Mouse (Mus musculus): Measurements from ENCODE around the gene Glrx3. TPM values are rescaled to one million over a fixed set of nuclear protein-coding genes. Genes with fewer than 3 reads are reported as not detected.

Glrx3 gene
- polyA plus RNA-seq, 1 experiment from 2014 or later: 201 TPM

- H3K9ac ChIP-seq (ENCODE audit: low read length): no peak overlapping the region
- no peaks in the 10 kb centered on the region for H3K27me3 ChIP-seq (ENCODE audit: control insufficient read depth, insufficient read depth, low read depth, low read length)
- ATAC-seq (ENCODE audit: low read depth): no peak
- H3K9me3 ChIP-seq (ENCODE audit: control insufficient read depth, low read length): no peaks in the 10 kb centered on the region
- no peaks in the 10 kb centered on the region for H3K4me1 ChIP-seq (replicated peaks; ENCODE audit: control insufficient read depth, insufficient read depth, low read length)
- no peaks in the 10 kb centered on the region for H3K36me3 ChIP-seq (ENCODE audit: control insufficient read depth, insufficient read depth, low read length)
- WGBS: 64% methylated on average over 5 of the region's 5 CpGs
- no peak overlapping the region for H3K4me3 ChIP-seq (ENCODE audit: low read length)
- H3K4me2 ChIP-seq (ENCODE audit: low read depth, low read length): no peak overlapping the region
- no peak overlapping the region for H3K27ac ChIP-seq (ENCODE audit: low read length)
Measured at GRCm38 (mm10) chr7:137488391-137488790, 51.0 kb downstream of the Glrx3 start.

- Histone ChIP-seq H3K9ac (ENCODE audit: low read length) (no peak overlapping the region), H3K4me1 (replicated peaks; ENCODE audit: control insufficient read depth, insufficient read depth, low read length) (no peaks in the 10 kb centered on the region), H3K36me3 (ENCODE audit: control insufficient read depth, insufficient read depth, low read length) (no peaks in the 10 kb centered on the region), H3K4me3 (ENCODE audit: low read length) (no peak overlapping the region), H3K4me2 (ENCODE audit: low read depth, low read length) (no peak overlapping the region), H3K27me3 (ENCODE audit: control insufficient read depth, insufficient read depth, low read depth, low read length) (no peaks in the 10 kb centered on the region), H3K27ac (ENCODE audit: low read length) (no peak overlapping the region), H3K9me3 (ENCODE audit: control insufficient read depth, low read length) (no peaks in the 10 kb centered on the region)
- 51% methylated on average over 4 of the region's 4 CpGs for WGBS
- no peak for ATAC-seq (ENCODE audit: low read depth)
Measured at GRCm38 (mm10) chr7:137490711-137491110, 53.3 kb downstream of the Glrx3 start.

GRCm38 (mm10) chr7:137492307-137492973 is 55.0 kb downstream of the Glrx3 start:
- Histone ChIP-seq H3K4me3 (ENCODE audit: low read length) (no peak overlapping the region), H3K27ac (ENCODE audit: low read length) (no peak overlapping the region), H3K4me1 (replicated peaks; ENCODE audit: control insufficient read depth, insufficient read depth, low read length) (no peaks in the 10 kb centered on the region), H3K4me2 (ENCODE audit: low read depth, low read length) (no peak overlapping the region), H3K27me3 (ENCODE audit: control insufficient read depth, insufficient read depth, low read depth, low read length) (no peaks in the 10 kb centered on the region), H3K9me3 (ENCODE audit: control insufficient read depth, low read length) (no peaks in the 10 kb centered on the region), H3K36me3 (ENCODE audit: control insufficient read depth, insufficient read depth, low read length) (no peaks in the 10 kb centered on the region), H3K9ac (ENCODE audit: low read length) (no peak overlapping the region)
- no peak for ATAC-seq (ENCODE audit: low read depth)
- 59% methylated on average over 8 of the region's 8 CpGs for WGBS

GRCm38 (mm10) chr7:137498736-137499135 is 61.3 kb downstream of the Glrx3 start:
- no peak overlapping the region for H3K4me3 ChIP-seq (ENCODE audit: low read length)
- H3K36me3 ChIP-seq (ENCODE audit: control insufficient read depth, insufficient read depth, low read length): no peaks in the 10 kb centered on the region

GRCm38 (mm10) chr7:137517588-137517987 is 80.2 kb downstream of the Glrx3 start:
- no peak for ATAC-seq (ENCODE audit: low read depth)
- Histone ChIP-seq H3K4me1 (replicated peaks; ENCODE audit: control insufficient read depth, insufficient read depth, low read length) (no peaks in the 10 kb centered on the region), H3K4me3 (ENCODE audit: low read length) (no peak overlapping the region)

More at GRCm38 (mm10) chr7:137498736-137499135, 61.3 kb downstream of the Glrx3 start:
- 69% methylated on average over 4 of the region's 4 CpGs for WGBS
- Histone ChIP-seq H3K9me3 (ENCODE audit: control insufficient read depth, low read length) (no peaks in the 10 kb centered on the region), H3K27me3 (ENCODE audit: control insufficient read depth, insufficient read depth, low read depth, low read length) (no peaks in the 10 kb centered on the region), H3K4me1 (replicated peaks; ENCODE audit: control insufficient read depth, insufficient read depth, low read length) (no peaks in the 10 kb centered on the region), H3K4me2 (ENCODE audit: low read depth, low read length) (no peak overlapping the region), H3K27ac (ENCODE audit: low read length) (no peak overlapping the region), H3K9ac (ENCODE audit: low read length) (no peak overlapping the region)
- ATAC-seq (ENCODE audit: low read depth): no peak

GRCm38 (mm10) chr7:137518028-137518576 is 80.7 kb downstream of the Glrx3 start:
- H3K36me3 ChIP-seq (ENCODE audit: control insufficient read depth, insufficient read depth, low read length): no peaks in the 10 kb centered on the region
- H3K4me2 ChIP-seq (ENCODE audit: low read depth, low read length): no peak overlapping the region
- no peak for ATAC-seq (ENCODE audit: low read depth)
- WGBS: 32% methylated on average over 5 of the region's 5 CpGs
- no peak overlapping the region for H3K9ac ChIP-seq (ENCODE audit: low read length)
- no peaks in the 10 kb centered on the region for H3K9me3 ChIP-seq (ENCODE audit: control insufficient read depth, low read length)
- no peak overlapping the region for H3K4me3 ChIP-seq (ENCODE audit: low read length)
- H3K4me1 ChIP-seq (replicated peaks; ENCODE audit: control insufficient read depth, insufficient read depth, low read length): no peaks in the 10 kb centered on the region
- H3K27ac ChIP-seq (ENCODE audit: low read length): no peak overlapping the region
- no peaks in the 10 kb centered on the region for H3K27me3 ChIP-seq (ENCODE audit: control insufficient read depth, insufficient read depth, low read depth, low read length)

More at GRCm38 (mm10) chr7:137517588-137517987, 80.2 kb downstream of the Glrx3 start:
- no peak overlapping the region for H3K9ac ChIP-seq (ENCODE audit: low read length)
- H3K27me3 ChIP-seq (ENCODE audit: control insufficient read depth, insufficient read depth, low read depth, low read length): no peaks in the 10 kb centered on the region
- no peak overlapping the region for H3K27ac ChIP-seq (ENCODE audit: low read length)
- no peak overlapping the region for H3K4me2 ChIP-seq (ENCODE audit: low read depth, low read length)
- no peaks in the 10 kb centered on the region for H3K9me3 ChIP-seq (ENCODE audit: control insufficient read depth, low read length)
- H3K36me3 ChIP-seq (ENCODE audit: control insufficient read depth, insufficient read depth, low read length): no peaks in the 10 kb centered on the region

Other genes starting within 250 kb of the Glrx3 start
- gene Ebf3, start 123.2 kb upstream of the Glrx3 start, polyA plus RNA-seq (2015; fragmentation: Nextera tagmentation; extraction: Ambion mirVana): 0.18 and 0.23 TPM in 2 replicates
- gene 9430038I01Rik, start 26.9 kb upstream of the Glrx3 start, polyA plus RNA-seq (2015; fragmentation: Nextera tagmentation; extraction: Ambion mirVana): 19.9 and 20.5 TPM in 2 replicates